Mouse (Mus musculus): ENCODE measurements around the gene Oscar. TPM values are rescaled to one million over a fixed set of nuclear protein-coding genes. Genes with fewer than 3 reads are reported as not detected.

Oscar gene
- polyA plus RNA-seq, 1 experiment from 2014 or later, result 0.43 TPM

DNA sequence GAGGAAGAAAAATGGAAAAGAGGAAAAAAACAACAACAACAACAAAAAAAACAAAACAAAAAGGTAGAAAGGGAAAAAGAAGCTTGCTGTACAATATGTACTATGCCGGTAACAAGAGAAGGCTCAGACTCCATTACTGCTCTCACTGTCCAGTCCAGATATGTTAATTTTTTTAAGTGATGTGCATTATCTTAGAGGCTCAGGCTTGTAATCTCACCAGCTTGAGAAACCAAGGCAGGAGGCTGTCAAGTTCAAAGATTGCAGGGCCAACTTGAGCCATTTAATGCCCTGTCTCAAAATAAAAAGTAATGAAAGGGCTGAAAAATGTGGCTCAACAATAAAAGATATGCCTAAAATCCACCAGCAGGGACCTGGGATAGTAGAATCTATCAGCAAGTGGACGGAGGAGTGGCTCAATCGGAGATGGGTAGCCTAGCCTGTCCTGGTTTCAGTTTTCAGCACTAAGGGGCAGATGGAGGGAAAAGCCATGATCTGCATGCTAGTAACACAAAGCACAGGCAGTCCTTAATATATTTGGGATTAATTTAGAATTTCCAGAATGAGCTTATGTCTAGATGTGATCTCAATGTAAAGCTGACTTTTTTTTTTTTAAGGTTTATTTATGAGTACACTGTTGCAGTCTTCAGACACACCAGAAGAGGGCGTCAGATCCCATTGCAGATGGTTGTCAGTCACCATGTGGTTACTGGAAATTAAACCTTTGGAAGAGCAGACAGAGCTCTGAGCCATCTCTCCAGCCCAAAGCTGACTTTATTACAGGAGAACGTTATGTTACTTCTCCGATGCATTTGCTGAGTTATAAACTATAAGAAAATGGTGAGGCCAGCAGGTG lies 658 bp upstream of the Oscar start:
- H3K4me1 ChIP-seq (ENCODE audit: control insufficient read depth, insufficient read depth, low read length), result peaks cover 11% of the 10 kb centered on the region
- ATAC-seq, result peak; percentile 53
- H3K4me2 ChIP-seq (ENCODE audit: low read length), result peak overlapping the region; percentile 69
- peak overlapping the region; percentile 37; the same call in 1 of the 2 replicates for H3K27ac ChIP-seq (ENCODE audit: low read length)
- H3K27me3 ChIP-seq (ENCODE audit: control insufficient read depth, insufficient read depth, low read depth, low read length), result no peaks in the 10 kb centered on the region
- WGBS, result 43% methylated on average over 6 of the region's 6 CpGs
- H3K9me3 ChIP-seq (replicated peaks; ENCODE audit: control insufficient read depth, low read length, poor library complexity, severe bottlenecking), result no peaks in the 10 kb centered on the region
- H3K9ac ChIP-seq (ENCODE audit: low read depth, low read length), result no peak overlapping the region
- H3K36me3 ChIP-seq (ENCODE audit: control insufficient read depth, insufficient read depth, low read length), result peaks cover 7% of the 10 kb centered on the region
- peak overlapping the region; percentile 82 for H3K4me3 ChIP-seq (ENCODE audit: low read depth, low read length)

DNA sequence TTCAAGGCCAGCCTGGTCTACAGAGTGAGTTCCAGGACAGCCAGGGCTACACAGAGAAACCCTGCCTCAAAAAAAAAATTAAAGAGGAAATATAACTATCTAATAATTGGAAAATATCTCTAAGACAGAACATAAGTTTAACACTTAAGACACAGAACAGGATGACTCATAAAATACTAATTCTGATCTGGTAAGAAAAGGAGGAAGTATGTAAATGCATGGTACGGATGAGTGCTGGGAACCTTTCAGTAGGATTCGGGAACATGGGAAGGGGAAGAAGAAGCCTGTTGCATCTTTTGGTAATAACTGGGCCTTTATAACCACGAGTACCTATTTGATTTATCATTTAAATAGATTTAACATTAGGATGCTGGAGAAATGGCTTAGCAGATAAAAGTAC lies 1.9 kb downstream of the Oscar start:
- no peak overlapping the region for H3K27ac ChIP-seq (ENCODE audit: low read length)
- no peak for ATAC-seq
- H3K9me3 ChIP-seq (replicated peaks; ENCODE audit: control insufficient read depth, low read length, poor library complexity, severe bottlenecking), result no peaks in the 10 kb centered on the region

DNA sequence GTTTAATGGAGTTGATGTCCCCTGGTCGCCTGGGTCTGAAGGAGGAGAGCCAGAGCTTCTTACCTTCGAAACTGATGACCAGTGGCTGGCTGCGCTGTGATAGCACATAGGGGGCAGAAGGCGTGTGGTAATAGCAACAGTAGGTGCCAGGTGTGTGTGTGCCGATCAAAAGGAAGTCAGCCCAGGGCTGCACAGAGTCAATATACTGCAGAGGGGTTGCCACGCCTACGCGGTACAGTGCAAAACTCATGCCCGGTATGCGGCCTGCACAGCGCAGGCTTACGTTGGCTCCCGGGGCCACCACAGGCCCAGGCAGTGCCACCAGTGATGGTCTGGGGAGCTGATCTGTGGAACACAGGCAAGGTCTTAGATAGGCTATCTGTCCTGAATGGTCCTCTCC lies 5.0 kb downstream of the Oscar start:
- H3K9me3 ChIP-seq (replicated peaks; ENCODE audit: control insufficient read depth, low read length, poor library complexity, severe bottlenecking), result no peaks in the 10 kb centered on the region
- H3K36me3 ChIP-seq (ENCODE audit: control insufficient read depth, insufficient read depth, low read length), result no peaks in the 10 kb centered on the region
- H3K4me3 ChIP-seq (ENCODE audit: low read depth, low read length), result no peak overlapping the region
- 89% methylated on average over 13 of the region's 13 CpGs for WGBS
- no peaks in the 10 kb centered on the region for H3K27me3 ChIP-seq (ENCODE audit: control insufficient read depth, insufficient read depth, low read depth, low read length)
- ATAC-seq, result no peak
- no peak overlapping the region for H3K9ac ChIP-seq (ENCODE audit: low read depth, low read length)
- H3K27ac ChIP-seq (ENCODE audit: low read length), result no peak overlapping the region
- no peak overlapping the region for H3K4me2 ChIP-seq (ENCODE audit: low read length)
- H3K4me1 ChIP-seq (ENCODE audit: control insufficient read depth, insufficient read depth, low read length), result no peaks in the 10 kb centered on the region

More for the DNA sequence above, 1.9 kb downstream of the Oscar start:
- peaks cover 11% of the 10 kb centered on the region for H3K4me1 ChIP-seq (ENCODE audit: control insufficient read depth, insufficient read depth, low read length)
- no peak overlapping the region for H3K4me3 ChIP-seq (ENCODE audit: low read depth, low read length)
- WGBS, result 82% methylated on average over 3 of the region's 3 CpGs
- no peaks in the 10 kb centered on the region for H3K36me3 ChIP-seq (ENCODE audit: control insufficient read depth, insufficient read depth, low read length)
- no peak overlapping the region for H3K9ac ChIP-seq (ENCODE audit: low read depth, low read length)
- H3K27me3 ChIP-seq (ENCODE audit: control insufficient read depth, insufficient read depth, low read depth, low read length), result no peaks in the 10 kb centered on the region
- no peak overlapping the region for H3K4me2 ChIP-seq (ENCODE audit: low read length)

DNA sequence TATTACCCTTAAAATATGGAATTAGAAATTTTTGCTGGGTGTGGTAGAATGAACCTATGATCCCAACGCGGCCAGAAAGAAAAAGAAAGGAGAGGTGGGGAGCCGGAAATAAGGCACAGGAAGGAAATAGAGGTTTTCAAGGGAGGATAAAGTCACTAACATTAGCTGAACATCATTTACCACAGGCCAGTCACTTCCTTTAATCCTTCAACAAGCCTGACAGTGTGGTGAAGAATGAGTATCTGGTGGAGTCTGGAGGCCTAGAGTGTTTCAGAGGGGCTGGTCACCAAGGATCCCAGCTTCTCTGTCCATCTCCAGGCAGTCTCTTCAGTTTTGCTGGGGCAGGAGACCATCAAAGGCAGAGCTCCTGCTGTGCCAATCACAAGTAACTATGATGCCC lies 5.5 kb downstream of the Oscar start:
- Histone ChIP-seq H3K4me3 (ENCODE audit: low read depth, low read length) (no peak overlapping the region), H3K9ac (ENCODE audit: low read depth, low read length) (no peak overlapping the region), H3K4me2 (ENCODE audit: low read length) (no peak overlapping the region), H3K9me3 (replicated peaks; ENCODE audit: control insufficient read depth, low read length, poor library complexity, severe bottlenecking) (no peaks in the 10 kb centered on the region), H3K4me1 (ENCODE audit: control insufficient read depth, insufficient read depth, low read length) (no peaks in the 10 kb centered on the region), H3K27ac (ENCODE audit: low read length) (no peak overlapping the region), H3K36me3 (ENCODE audit: control insufficient read depth, insufficient read depth, low read length) (no peaks in the 10 kb centered on the region), H3K27me3 (ENCODE audit: control insufficient read depth, insufficient read depth, low read depth, low read length) (no peaks in the 10 kb centered on the region)
- 98% methylated on average over 3 of the region's 3 CpGs for WGBS
- ATAC-seq, result no peak

DNA sequence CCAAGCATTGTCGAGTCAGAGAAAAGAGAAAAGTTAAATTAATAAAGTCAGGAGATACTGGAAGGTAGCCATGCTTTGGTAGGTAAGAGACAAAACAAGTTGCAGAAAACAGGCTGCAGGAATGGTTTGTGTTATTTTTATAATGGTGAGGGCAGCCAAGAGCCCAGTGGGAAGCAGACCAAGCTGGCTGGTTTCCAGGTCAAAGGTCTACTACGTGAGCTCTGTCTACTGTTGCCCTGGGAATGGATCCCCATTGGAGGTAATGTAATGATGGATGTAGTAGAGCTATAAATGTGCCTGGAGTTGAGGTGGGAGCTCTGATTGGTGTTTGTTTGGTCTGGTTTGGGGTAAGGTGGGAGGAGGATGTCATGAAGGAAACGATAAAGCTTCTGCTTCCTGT lies 6.9 kb downstream of the Oscar start:
- WGBS, result 77% methylated on average over 3 of the region's 3 CpGs
- no peaks in the 10 kb centered on the region for H3K36me3 ChIP-seq (ENCODE audit: control insufficient read depth, insufficient read depth, low read length)
- H3K4me1 ChIP-seq (ENCODE audit: control insufficient read depth, insufficient read depth, low read length), result no peaks in the 10 kb centered on the region
- no peak overlapping the region for H3K4me2 ChIP-seq (ENCODE audit: low read length)
- no peak overlapping the region for H3K9ac ChIP-seq (ENCODE audit: low read depth, low read length)
- no peak for ATAC-seq
- H3K9me3 ChIP-seq (replicated peaks; ENCODE audit: control insufficient read depth, low read length, poor library complexity, severe bottlenecking), result no peaks in the 10 kb centered on the region
- no peak overlapping the region for H3K4me3 ChIP-seq (ENCODE audit: low read depth, low read length)
- no peak overlapping the region for H3K27ac ChIP-seq (ENCODE audit: low read length)
- no peaks in the 10 kb centered on the region for H3K27me3 ChIP-seq (ENCODE audit: control insufficient read depth, insufficient read depth, low read depth, low read length)

DNA sequence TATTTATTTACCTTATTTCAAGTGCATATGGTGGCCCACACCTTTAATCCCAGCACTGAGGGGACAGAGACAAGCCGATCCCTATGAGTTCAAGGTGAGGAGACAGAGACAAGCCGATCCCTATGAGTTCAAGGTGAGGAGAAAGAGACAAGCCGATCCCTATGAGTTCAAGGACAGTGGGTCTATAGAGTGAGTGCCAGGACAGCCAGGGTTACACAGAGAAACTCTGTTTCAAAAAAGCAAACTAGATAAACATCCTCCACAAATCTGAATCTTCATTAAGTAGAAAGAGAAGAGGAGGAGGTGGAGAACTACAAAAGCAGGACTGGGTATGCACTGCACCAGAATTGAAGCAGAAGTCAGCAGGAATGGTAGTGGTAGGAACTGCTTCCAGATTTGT lies 7.3 kb downstream of the Oscar start:
- no peak for ATAC-seq
- no peak overlapping the region for H3K27ac ChIP-seq (ENCODE audit: low read length)
- 94% methylated on average over 3 of the region's 3 CpGs for WGBS

DNA sequence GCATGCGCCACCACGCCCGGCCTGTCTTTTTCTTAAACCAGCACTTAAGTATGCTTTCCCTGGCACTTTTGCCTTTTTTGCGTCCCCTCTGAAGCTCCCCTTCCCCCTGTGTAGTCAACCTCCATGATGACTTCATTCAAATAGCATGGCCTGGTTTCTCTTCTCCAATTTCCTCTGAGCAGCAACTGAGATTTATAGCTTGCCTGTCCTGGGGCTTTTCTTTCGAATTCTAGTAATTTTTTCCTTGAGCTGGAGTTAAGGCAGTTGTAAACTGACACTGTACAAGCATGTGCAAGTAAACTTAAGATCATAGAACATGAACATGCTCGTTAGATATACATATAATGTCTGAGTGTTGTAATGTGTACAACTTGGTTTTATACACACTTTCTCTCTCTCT lies 8.6 kb downstream of the Oscar start:
- Histone ChIP-seq H3K27me3 (ENCODE audit: control insufficient read depth, insufficient read depth, low read depth, low read length) (no peaks in the 10 kb centered on the region), H3K4me2 (ENCODE audit: low read length) (no peak overlapping the region), H3K9me3 (replicated peaks; ENCODE audit: control insufficient read depth, low read length, poor library complexity, severe bottlenecking) (no peaks in the 10 kb centered on the region), H3K27ac (ENCODE audit: low read length) (no peak overlapping the region), H3K4me1 (ENCODE audit: control insufficient read depth, insufficient read depth, low read length) (no peaks in the 10 kb centered on the region), H3K9ac (ENCODE audit: low read depth, low read length) (no peak overlapping the region), H3K4me3 (ENCODE audit: low read depth, low read length) (no peak overlapping the region), H3K36me3 (ENCODE audit: control insufficient read depth, insufficient read depth, low read length) (no peaks in the 10 kb centered on the region)
- no peak for ATAC-seq
- WGBS, result 91% methylated on average over 6 of the region's 6 CpGs

More for the DNA sequence above, 7.3 kb downstream of the Oscar start:
- Histone ChIP-seq H3K9ac (ENCODE audit: low read depth, low read length) (no peak overlapping the region), H3K4me3 (ENCODE audit: low read depth, low read length) (no peak overlapping the region), H3K4me2 (ENCODE audit: low read length) (no peak overlapping the region), H3K27me3 (ENCODE audit: control insufficient read depth, insufficient read depth, low read depth, low read length) (no peaks in the 10 kb centered on the region), H3K36me3 (ENCODE audit: control insufficient read depth, insufficient read depth, low read length) (no peaks in the 10 kb centered on the region), H3K9me3 (replicated peaks; ENCODE audit: control insufficient read depth, low read length, poor library complexity, severe bottlenecking) (no peaks in the 10 kb centered on the region), H3K4me1 (ENCODE audit: control insufficient read depth, insufficient read depth, low read length) (no peaks in the 10 kb centered on the region)

DNA sequence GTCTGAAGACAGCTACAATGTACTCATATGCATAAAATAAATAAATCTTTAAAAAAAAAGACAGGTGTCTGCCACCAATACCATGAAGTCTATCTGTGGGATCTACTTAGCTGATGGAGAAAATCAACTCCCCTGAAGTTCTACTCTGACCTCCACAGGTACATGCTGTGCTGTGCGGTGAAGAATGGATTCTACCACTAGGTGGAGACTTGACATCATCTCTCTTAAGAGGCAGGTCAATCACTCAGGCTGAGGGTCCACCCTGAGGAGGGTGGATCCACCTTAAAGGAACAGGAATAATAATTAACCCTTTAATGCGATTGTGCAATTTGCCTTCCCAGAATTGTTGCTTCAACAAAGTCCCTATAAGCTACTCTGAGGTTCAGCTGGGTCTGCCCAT lies 9.2 kb downstream of the Oscar start:
- Histone ChIP-seq H3K4me3 (ENCODE audit: low read depth, low read length) (no peak overlapping the region), H3K4me2 (ENCODE audit: low read length) (no peak overlapping the region), H3K9me3 (replicated peaks; ENCODE audit: control insufficient read depth, low read length, poor library complexity, severe bottlenecking) (no peaks in the 10 kb centered on the region), H3K9ac (ENCODE audit: low read depth, low read length) (no peak overlapping the region), H3K27me3 (ENCODE audit: control insufficient read depth, insufficient read depth, low read depth, low read length) (no peaks in the 10 kb centered on the region), H3K36me3 (ENCODE audit: control insufficient read depth, insufficient read depth, low read length) (no peaks in the 10 kb centered on the region), H3K4me1 (ENCODE audit: control insufficient read depth, insufficient read depth, low read length) (no peaks in the 10 kb centered on the region), H3K27ac (ENCODE audit: low read length) (no peak overlapping the region)
- no peak for ATAC-seq
- 20% methylated on average over 2 of the region's 2 CpGs for WGBS

DNA sequence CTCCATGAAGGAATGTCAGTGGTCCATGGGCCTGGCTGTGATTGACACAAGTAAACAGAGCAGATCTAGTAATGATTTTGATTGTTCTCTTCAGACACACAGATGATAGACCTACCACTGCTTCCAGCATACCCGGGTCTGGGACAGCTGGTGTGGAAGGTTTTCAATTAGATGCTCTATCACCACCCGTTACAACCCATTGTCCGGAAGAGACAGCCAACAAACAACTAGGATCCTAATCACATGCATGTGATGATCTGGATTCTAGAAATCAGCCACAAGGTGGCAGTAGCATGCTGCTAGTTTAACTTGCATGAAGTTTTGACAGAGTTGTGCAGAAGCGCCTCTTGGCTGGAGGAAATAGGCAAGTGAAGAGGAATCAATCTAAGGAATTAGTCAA lies 14.8 kb downstream of the Oscar start:
- H3K9ac ChIP-seq (ENCODE audit: low read depth, low read length), result no peak overlapping the region
- no peak overlapping the region for H3K4me3 ChIP-seq (ENCODE audit: low read depth, low read length)
- peak; percentile 76 for ATAC-seq
- H3K9me3 ChIP-seq (replicated peaks; ENCODE audit: control insufficient read depth, low read length, poor library complexity, severe bottlenecking), result no peaks in the 10 kb centered on the region
- no peak overlapping the region for H3K27ac ChIP-seq (ENCODE audit: low read length)
- H3K4me2 ChIP-seq (ENCODE audit: low read length), result no peak overlapping the region
- H3K36me3 ChIP-seq (ENCODE audit: control insufficient read depth, insufficient read depth, low read length), result no peaks in the 10 kb centered on the region
- no peaks in the 10 kb centered on the region for H3K4me1 ChIP-seq (ENCODE audit: control insufficient read depth, insufficient read depth, low read length)
- H3K27me3 ChIP-seq (ENCODE audit: control insufficient read depth, insufficient read depth, low read depth, low read length), result no peaks in the 10 kb centered on the region
- WGBS, result 7% methylated on average over 4 of the region's 4 CpGs
